Mouse (Mus musculus) kidney, adult 2 months (tissue): ENCODE measurements around the gene Rap1gap2. TPM values are rescaled to one million over a fixed set of nuclear protein-coding genes. Genes with fewer than 3 reads are reported as not detected.

ENCODE experiments used
- DNase-seq: peaks from one replicate; pipeline ENCODE4 v3.0.0; 2021
- H3K27ac ChIP-seq: fragments of 200-500 bp; 2 replicates; pipeline ENCODE4 v1.5.1; 2012; ENCODE audit warnings: low read depth, low read length, control low read depth, inconsistent platforms; ENCODE audit not compliant: insufficient read depth
- H3K27me3 ChIP-seq: fragments of 200-500 bp; replicated peaks from 2 replicates; pipeline ENCODE4 v1.6.1; 2012; ENCODE audit warnings: mild to moderate bottlenecking, moderate library complexity, low read length, inconsistent platforms; ENCODE audit not compliant: control insufficient read depth, insufficient read depth
- H3K36me3 ChIP-seq: fragments of 200-500 bp; 2 replicates; pipeline ENCODE4 v1.6.1; 2012; ENCODE audit warnings: mild to moderate bottlenecking, moderate library complexity, low read length, inconsistent platforms; ENCODE audit not compliant: control insufficient read depth, insufficient read depth
- H3K4me1 ChIP-seq: fragments of 200-500 bp; 2 replicates; pipeline ENCODE4 v1.6.1; 2011; ENCODE audit warnings: low read length; ENCODE audit not compliant: control insufficient read depth, insufficient read depth
- H3K4me3 ChIP-seq: fragments of 200-500 bp; 2 replicates; pipeline ENCODE4 v1.5.1; 2011; ENCODE audit warnings: mild to moderate bottlenecking, low read depth, low read length, control low read depth; ENCODE audit not compliant: insufficient read depth
- CTCF ChIP-seq: fragments of 200-500 bp; conservative IDR thresholded peaks from 2 replicates; pipeline ENCODE4 v1.5.1; 2011; ENCODE audit warnings: low read depth, mild to moderate bottlenecking, control low read depth, low read length, moderate library complexity, mixed read lengths; ENCODE audit not compliant: insufficient read depth, insufficient read length
- POLR2A ChIP-seq: fragments of 200-500 bp; IDR thresholded peaks from one replicate; pipeline ENCODE4 v1.6.1; 2011; ENCODE audit warnings: low read depth, low read length, control low read depth
- WGBS: fragments of 180-500 bp; shearing (Covaris S2); methylation state at CpG from one replicate; pipeline ENCODE4 v1.1.7; 2018; 5-methylcytosine and 5-hydroxymethylcytosine counted together
- polyA plus RNA-seq: library from polyadenylated mRNA; depleted of rRNA; stranded (reverse); fragments of >200 nt; gene quantifications from 2 replicates; pipeline ENCODE4 v1.2.3, GENCODE M21; 2012

The Rap1gap2 gene
- polyA plus RNA-seq, 1 experiment = 24.9 TPM

GRCm38 (mm10) chr11:74459651-74460050, 151.1 kb downstream of the Rap1gap2 start:
- no peaks in the 10 kb centered on the region for H3K36me3 ChIP-seq
- no peaks in the 10 kb centered on the region for H3K27me3 ChIP-seq
- H3K4me1 ChIP-seq = peaks cover 12% of the 10 kb centered on the region
- WGBS = 83% methylated on average over 8 of the region's 8 CpGs
- no peak overlapping the region for H3K4me3 ChIP-seq
- DNase-seq = no peak
- H3K27ac ChIP-seq = no peak overlapping the region
- no peak for TF ChIP-seq POLR2A
- TF ChIP-seq CTCF = no peak

DNA sequence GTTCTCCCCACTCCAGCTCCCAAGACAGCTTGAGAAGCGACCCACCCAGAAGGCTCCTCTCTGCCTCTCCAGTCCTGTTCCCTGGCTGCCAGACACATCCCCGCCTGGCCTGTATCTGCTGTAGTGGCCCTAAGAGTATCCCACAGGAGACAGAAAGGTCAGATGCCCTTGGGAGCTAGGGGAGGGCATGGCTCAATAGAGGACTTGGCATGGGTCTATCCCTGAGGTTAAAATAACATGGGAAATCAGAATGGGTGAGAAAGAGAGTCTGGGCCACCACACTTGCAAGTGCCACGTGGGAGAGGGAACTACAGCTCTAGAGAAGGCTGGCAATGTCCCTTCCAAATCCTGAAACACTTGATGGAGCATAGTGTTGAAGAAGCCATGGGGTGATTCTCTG, 152.3 kb downstream of the Rap1gap2 start:
- DNase-seq = peak; percentile 18
- WGBS = 72% methylated on average over 3 of the region's 3 CpGs
- Histone ChIP-seq H3K27me3 (no peaks in the 10 kb centered on the region), H3K4me1 (peaks cover 10% of the 10 kb centered on the region), H3K4me3 (no peak overlapping the region), H3K36me3 (no peaks in the 10 kb centered on the region), H3K27ac (peak overlapping the region; percentile 37; the same call in 1 of the 2 replicates)
- no peak for TF ChIP-seq POLR2A

- peak; percentile 48 for DNase-seq
Observed at GRCm38 (mm10) chr11:74457194-74457593, 153.5 kb downstream of the Rap1gap2 start.

GRCm38 (mm10) chr11:74448556-74448955, 162.2 kb downstream of the Rap1gap2 start:
- Histone ChIP-seq H3K36me3 (no peaks in the 10 kb centered on the region), H3K4me1 (peaks cover 3% of the 10 kb centered on the region; the same call in 1 of the 2 replicates), H3K4me3 (no peak overlapping the region), H3K27ac (peak overlapping the region; percentile 29; the same call in 1 of the 2 replicates), H3K27me3 (no peaks in the 10 kb centered on the region)
- TF ChIP-seq POLR2A (no peak), CTCF (no peak)
- WGBS = 71% methylated on average over 4 of the region's 4 CpGs
- peak; percentile 33 for DNase-seq

More at GRCm38 (mm10) chr11:74457194-74457593, 153.5 kb downstream of the Rap1gap2 start:
- no peak for TF ChIP-seq POLR2A
- TF ChIP-seq CTCF = no peak
- Histone ChIP-seq H3K27me3 (no peaks in the 10 kb centered on the region), H3K36me3 (no peaks in the 10 kb centered on the region), H3K4me1 (peaks cover 6% of the 10 kb centered on the region), H3K27ac (no peak overlapping the region), H3K4me3 (no peak overlapping the region)
- WGBS = 57% methylated on average over 10 of the region's 10 CpGs

DNA sequence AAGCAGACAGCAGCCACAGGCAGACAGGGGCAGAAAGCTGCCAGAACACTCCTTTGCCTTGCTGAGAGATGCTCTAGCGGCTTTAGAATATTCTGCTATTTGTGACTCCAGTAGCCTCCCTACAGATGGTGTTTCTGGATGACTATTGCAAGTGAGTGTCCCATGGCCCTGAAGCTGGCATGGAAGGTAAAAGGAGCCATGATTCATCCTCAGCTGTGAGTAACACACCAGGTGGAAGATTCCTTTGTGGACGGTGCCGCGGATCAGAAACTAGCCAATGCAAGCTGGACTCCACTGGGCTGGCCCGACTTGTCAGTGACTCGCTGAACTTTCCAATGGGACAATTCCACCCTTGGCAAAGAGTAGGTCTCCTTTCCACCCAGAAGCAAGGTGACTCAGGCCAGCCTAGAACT, 162.7 kb downstream of the Rap1gap2 start:
- 0 out of 2 replicates have a peak overlapping the region, but pooled peaks have one; percentile 32 for H3K27ac ChIP-seq
- H3K36me3 ChIP-seq = no peaks in the 10 kb centered on the region
- WGBS = 77% methylated on average over 6 of the region's 6 CpGs
- H3K4me1 ChIP-seq = peaks cover 3% of the 10 kb centered on the region; the same call in 1 of the 2 replicates
- no peaks in the 10 kb centered on the region for H3K27me3 ChIP-seq
- TF ChIP-seq CTCF (no peak), POLR2A (no peak)
- H3K4me3 ChIP-seq = no peak overlapping the region
- no peak for DNase-seq

DNA sequence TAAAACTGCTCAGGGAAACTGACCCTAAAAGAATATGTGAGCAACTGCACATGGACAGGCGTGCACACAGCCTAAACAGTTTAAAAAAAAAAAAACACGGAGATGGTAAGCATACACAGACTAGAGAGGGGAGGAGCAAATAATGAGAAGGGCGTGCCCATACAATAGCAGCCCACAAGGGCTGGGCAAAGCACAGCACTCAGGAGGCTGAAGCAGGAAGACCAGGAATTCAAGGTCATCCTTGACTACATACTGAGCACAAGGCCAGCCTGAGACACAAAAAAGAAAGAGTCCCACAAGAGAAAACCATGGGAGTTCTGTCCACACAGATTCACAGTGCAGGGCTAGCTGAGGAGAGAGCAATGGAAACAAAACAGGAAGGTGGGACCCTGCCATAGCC, 165.1 kb downstream of the Rap1gap2 start:
- Histone ChIP-seq H3K4me3 (no peak overlapping the region), H3K27me3 (no peaks in the 10 kb centered on the region), H3K36me3 (no peaks in the 10 kb centered on the region), H3K4me1 (0 out of 2 replicates have a peak, but pooled peaks cover 3% of the 10 kb centered on the region), H3K27ac (no peak overlapping the region)
- no peak for DNase-seq
- 76% methylated on average over 3 of the region's 3 CpGs for WGBS
- no peak for TF ChIP-seq POLR2A
- TF ChIP-seq CTCF = no peak

GRCm38 (mm10) chr11:74443924-74444256, 166.8 kb downstream of the Rap1gap2 start:
- Histone ChIP-seq H3K36me3 (no peaks in the 10 kb centered on the region), H3K27ac (no peak overlapping the region), H3K4me1 (peaks cover 3% of the 10 kb centered on the region; the same call in 1 of the 2 replicates), H3K4me3 (no peak overlapping the region), H3K27me3 (no peaks in the 10 kb centered on the region)
- WGBS = 76% methylated on average over 5 of the region's 5 CpGs
- no peak for TF ChIP-seq POLR2A
- no peak for TF ChIP-seq CTCF
- DNase-seq = no peak
